Mouse (Mus musculus) layer of hippocampus, postnatal 14 days (tissue): ENCODE data around the gene Gm42674. TPM values are rescaled to one million over a fixed set of nuclear protein-coding genes. Genes with fewer than 3 reads are reported as not detected.

ENCODE experiments used
- DNase-seq, 2 experiments: peaks; one replicate each; pipeline ENCODE4 v3.0.0; 2021 to 2022; ENCODE audit warnings: low spot score in 2 of 2, mixed read lengths in 1 of 2
- total RNA-seq, 2 experiments: library from RNA; stranded (reverse); gene quantifications; 2 replicates each; pipeline ENCODE4 v1.2.3; 2021

Gm42674 gene
- total RNA-seq, 2 experiments from 2014 or later: not detected

GRCm38 (mm10) chr3:90621552-90621951 lies 19.8 kb downstream of the Gm42674 start:
- no peak for DNase-seq

GRCm38 (mm10) chr3:90623435-90624071 lies 21.8 kb downstream of the Gm42674 start:
- no peak for DNase-seq

- DNase-seq: no peak
These were observed 23.8 kb downstream of the Gm42674 start for GRCm38 (mm10) chr3:90625496-90625895.

GRCm38 (mm10) chr3:90626266-90627021 lies 24.7 kb downstream of the Gm42674 start:
- no peak for DNase-seq

- DNase-seq: no peak
These were observed 25.7 kb downstream of the Gm42674 start for GRCm38 (mm10) chr3:90627366-90627765.

- DNase-seq: no peak
These were observed 26.1 kb downstream of the Gm42674 start for GRCm38 (mm10) chr3:90627807-90628206.

GRCm38 (mm10) chr3:90629298-90629697 lies 27.6 kb downstream of the Gm42674 start:
- DNase-seq: no peak

GRCm38 (mm10) chr3:90631984-90632383 lies 30.3 kb downstream of the Gm42674 start:
- DNase-seq: no peak

- DNase-seq: no peak
These were observed 37.0 kb downstream of the Gm42674 start for GRCm38 (mm10) chr3:90638511-90639275.

GRCm38 (mm10) chr3:90639511-90640154 lies 37.9 kb downstream of the Gm42674 start:
- DNase-seq: no peak

GRCm38 (mm10) chr3:90640981-90641380 lies 39.3 kb downstream of the Gm42674 start:
- no peak for DNase-seq

GRCm38 (mm10) chr3:90644220-90644619 lies 42.5 kb downstream of the Gm42674 start:
- DNase-seq: peak in 1 of 2 experiments; percentile 24

- DNase-seq: no peak
These were observed 45.6 kb downstream of the Gm42674 start for GRCm38 (mm10) chr3:90647291-90647690.

GRCm38 (mm10) chr3:90648981-90649380 lies 47.3 kb downstream of the Gm42674 start:
- peak in 1 of 2 experiments; percentile 8 for DNase-seq

GRCm38 (mm10) chr3:90649832-90650231 lies 48.1 kb downstream of the Gm42674 start:
- DNase-seq: no peak

GRCm38 (mm10) chr3:90652878-90653508 lies 51.3 kb downstream of the Gm42674 start:
- peak; percentile 66 to 85 for DNase-seq

- DNase-seq: no peak
These were observed 52.0 kb downstream of the Gm42674 start, which contains the start of gene S100a7a for GRCm38 (mm10) chr3:90653717-90654116. TSS of gene S100a7a (plus strand) at chr3:90654017.
